Mouse (Mus musculus) liver, postnatal 0 days (tissue): ENCODE measurements around the gene Vcl.

Experiments
- CTCF ChIP-seq: sonication (generic); IDR thresholded peaks from 2 replicates; pipeline ENCODE4 v1.5.1; 2016; ENCODE audit warnings: antibody characterized with exemption, low read depth
- EP300 ChIP-seq: IDR thresholded peaks from 2 replicates; pipeline ENCODE4 v1.6.1; 2016; ENCODE audit warnings: antibody characterized with exemption, low read depth, mild to moderate bottlenecking

- TF ChIP-seq CTCF (no peak), EP300 (no peak)
Observed at GRCm38 (mm10) chr14:20964285-20964684, 35.1 kb downstream of the Vcl start.
